In the genomic region with DNA sequence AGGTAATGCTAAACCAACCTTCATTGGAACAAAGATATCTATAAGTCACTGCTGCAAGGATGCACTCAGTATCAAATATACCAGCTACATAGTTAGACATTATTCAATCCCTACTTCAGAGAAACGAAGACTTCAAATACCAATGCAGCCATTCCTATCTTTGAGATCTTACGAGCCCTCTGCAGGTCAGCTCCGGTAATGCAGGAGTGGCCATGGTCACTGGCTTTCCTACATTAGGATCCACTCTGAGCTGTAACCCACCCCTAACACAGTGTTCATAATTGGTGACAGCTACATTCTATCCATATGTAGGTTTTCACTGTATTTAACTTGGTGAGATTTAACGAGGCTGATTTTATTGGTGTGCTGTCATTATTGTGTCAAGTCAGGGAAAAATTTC, we compare ENCODE assay signal across 8 mouse cellular contexts.
DNase-seq lines count a peak whose midpoint lies in the region; ATAC-seq lines count a peak whose summit lies in the region.

No protein-coding gene starts in this region.

- ATAC-seq in erythroid progenitor cell, adult 5-6 weeks (replicated peaks; ENCODE audit: low FRiP score, poor library complexity, severe bottlenecking) = peak; percentile 75
- ATAC-seq in lung, embryonic 16.5 days (ENCODE audit: low read depth) = peak; percentile 46

- peak; percentile 66 to 78 for DNase-seq in CD8-positive naive resting alpha-beta T cell, adult 2 months (ENCODE audit: low read depth in 2 of 2, low spot score in 2 of 2)
- DNase-seq in brain, adult 2 months (ENCODE audit: low read depth, low spot score) = peak; percentile 87
- DNase-seq in heart, postnatal 25 days (ENCODE audit: low spot score) = peak; percentile 38
- peak; percentile 88 to 90 for DNase-seq in kidney, postnatal 4 days
- DNase-seq in retina, adult 2 months (ENCODE audit: low read depth, low spot score) = peak; percentile 30
- peak; percentile 31 to 65 for DNase-seq in urinary bladder, adult 18-20 months (ENCODE audit: low spot score in 2 of 2)

- H3K4me3 ChIP-seq in lung, embryonic 16.5 days (ENCODE audit: low read length) = no peak overlapping the region

- H3K27ac ChIP-seq in lung, embryonic 16.5 days (ENCODE audit: low read length) = no peak overlapping the region

- no peak overlapping the region for H3K9ac ChIP-seq in lung, embryonic 16.5 days (ENCODE audit: low read length)

- no peaks in the 10 kb centered on the region for H3K27me3 ChIP-seq in lung, embryonic 16.5 days (ENCODE audit: control insufficient read depth, insufficient read depth, low read depth, low read length)

- WGBS in lung, embryonic 16.5 days = 19% methylated on average over 4 of the region's 4 CpGs

- intact Hi-C loops in heart, postnatal 25 days (cut with DNase I) = loop anchor here (5.0 to 10.0 kb wide), 4 partner anchors 74 to 194 kb away; no protein-coding TSS in a partner anchor

- peaks cover 3% of the 10 kb centered on the region; the same call in 1 of the 2 replicates for H3K4me1 ChIP-seq in lung, embryonic 16.5 days (replicated peaks; ENCODE audit: control insufficient read depth, insufficient read depth, low read length)

- peaks cover 13% of the 10 kb centered on the region for H3K36me3 ChIP-seq in lung, embryonic 16.5 days (ENCODE audit: control insufficient read depth, insufficient read depth, low read length)

- H3K4me2 ChIP-seq in lung, embryonic 16.5 days (ENCODE audit: low read depth, low read length) = no peak overlapping the region

- H3K9me3 ChIP-seq in lung, embryonic 16.5 days (ENCODE audit: control insufficient read depth, low read length) = no peaks in the 10 kb centered on the region

Comparison
In these comparisons a context has a peak if more than half of its experiments do, and no peak if none do; other contexts are left out.
1. DNase-seq: peak in every context shown above with its lines; median percentile 89 in kidney, postnatal 4 days; 87 in brain, adult 2 months; 72 in CD8-positive naive resting alpha-beta T cell, adult 2 months; 48 in urinary bladder, adult 18-20 months; 38 in heart, postnatal 25 days; 30 in retina, adult 2 months.